Mouse (Mus musculus): ENCODE results near the gene Sh2d2a. TPM values are rescaled to one million over a fixed set of nuclear protein-coding genes. Genes with fewer than 3 reads are reported as not detected.
"Not testable (repeated sequence)": the region's sequence is repeated elsewhere in the genome, so short reads cannot be mapped to it uniquely, and the experiment has no call there.

The Sh2d2a gene
- polyA plus RNA-seq, 1 experiment from 2014 or later: 0.37 TPM

GRCm38 (mm10) chr3:87899776-87900175 lies 53.2 kb downstream of the Sh2d2a start:
- no peaks in the 10 kb centered on the region for H3K27me3 ChIP-seq (ENCODE audit: control insufficient read depth, insufficient read depth, low read depth, low read length)
- no peaks in the 10 kb centered on the region for H3K9me3 ChIP-seq (replicated peaks; ENCODE audit: control insufficient read depth, low read length)
- no peaks in the 10 kb centered on the region for H3K36me3 ChIP-seq (ENCODE audit: control insufficient read depth, insufficient read depth)
- no peak overlapping the region for H3K4me2 ChIP-seq (ENCODE audit: low read depth, low read length)
- ATAC-seq (ENCODE audit: low read depth): no peak
- WGBS (ENCODE audit: insufficient replicate concordance): 86% methylated on average over 3 of the region's 3 CpGs
- H3K4me1 ChIP-seq (ENCODE audit: control insufficient read depth, low read depth, low read length): peaks cover 38% of the 10 kb centered on the region
- no peak overlapping the region for H3K9ac ChIP-seq (ENCODE audit: low read depth, low read length)
- H3K4me3 ChIP-seq (ENCODE audit: low read depth, low read length): no peak overlapping the region
- peak overlapping the region; percentile 26; the same call in 1 of the 2 replicates for H3K27ac ChIP-seq (ENCODE audit: low read length)

DNA sequence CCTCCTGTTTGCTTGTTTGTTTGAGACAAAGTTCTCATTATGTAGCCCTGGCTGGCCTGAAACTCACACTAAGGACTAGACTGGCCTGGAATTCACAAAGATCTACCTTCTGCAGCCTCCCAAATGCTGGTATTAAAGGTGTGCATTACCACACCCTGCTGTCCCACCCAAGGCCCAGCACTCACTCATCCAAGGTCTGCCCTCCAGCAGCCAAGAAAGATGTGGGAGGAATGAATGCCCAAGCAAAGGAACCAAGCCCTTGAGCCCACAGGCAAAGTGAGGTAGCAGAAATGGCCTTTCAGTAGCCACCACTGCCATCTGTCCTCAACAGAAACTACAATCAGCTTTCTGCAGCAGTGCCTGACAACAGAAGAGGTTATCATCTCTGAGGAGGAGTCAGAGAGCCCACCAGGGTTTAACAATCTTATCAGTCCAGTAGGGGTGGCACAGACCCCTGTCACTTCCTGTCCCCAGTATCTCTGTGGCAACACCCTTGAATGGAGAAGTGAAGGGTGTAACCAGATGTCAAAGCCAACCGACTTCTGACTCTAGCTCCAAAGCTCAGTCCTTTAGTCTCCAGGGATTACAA lies 54.6 kb downstream of the Sh2d2a start:
- peak; percentile 74 for ATAC-seq (ENCODE audit: low read depth)
- Histone ChIP-seq H3K36me3 (ENCODE audit: control insufficient read depth, insufficient read depth) (no peaks in the 10 kb centered on the region), H3K9ac (ENCODE audit: low read depth, low read length) (peak overlapping the region; percentile 46), H3K4me1 (ENCODE audit: control insufficient read depth, low read depth, low read length) (peaks cover 46% of the 10 kb centered on the region), H3K27ac (ENCODE audit: low read length) (peak overlapping the region; percentile 91), H3K27me3 (ENCODE audit: control insufficient read depth, insufficient read depth, low read depth, low read length) (no peaks in the 10 kb centered on the region), H3K4me3 (ENCODE audit: low read depth, low read length) (peak overlapping the region; percentile 26), H3K4me2 (ENCODE audit: low read depth, low read length) (peak overlapping the region; percentile 69), H3K9me3 (replicated peaks; ENCODE audit: control insufficient read depth, low read length) (no peaks in the 10 kb centered on the region)
- 0% methylated on average over 1 of the region's 1 CpGs for WGBS (ENCODE audit: insufficient replicate concordance)

DNA sequence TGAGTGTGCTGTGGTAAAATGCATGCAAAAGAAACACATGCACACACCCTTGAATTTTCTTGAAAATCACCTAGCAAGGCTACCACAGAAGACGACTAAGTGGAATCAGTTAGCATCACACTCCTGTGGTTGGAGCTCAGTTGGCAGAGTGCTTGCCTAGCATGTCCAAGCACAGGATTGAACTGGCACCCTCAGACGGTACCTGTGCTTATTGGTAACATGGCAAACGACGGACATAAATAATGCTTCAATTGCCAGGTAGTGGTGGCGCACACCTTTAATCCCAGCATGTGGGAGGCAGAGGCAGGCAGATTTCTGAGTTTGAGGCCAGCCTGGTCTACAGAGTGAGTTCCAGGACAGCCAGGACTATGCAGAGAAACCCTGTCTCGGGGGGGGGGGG lies 55.4 kb downstream of the Sh2d2a start:
- H3K4me3 ChIP-seq (ENCODE audit: low read depth, low read length); H3K36me3 ChIP-seq (ENCODE audit: control insufficient read depth, insufficient read depth); H3K9me3 ChIP-seq (replicated peaks; ENCODE audit: control insufficient read depth, low read length); ATAC-seq (ENCODE audit: low read depth); H3K27me3 ChIP-seq (ENCODE audit: control insufficient read depth, insufficient read depth, low read depth, low read length): not testable (repeated sequence)
- H3K4me2 ChIP-seq (ENCODE audit: low read depth, low read length): peak overlapping the region; percentile 69
- peak overlapping the region; percentile 91 for H3K27ac ChIP-seq (ENCODE audit: low read length)
- H3K9ac ChIP-seq (ENCODE audit: low read depth, low read length): peak overlapping the region; percentile 46; the same call in 1 of the 2 replicates
- 38% methylated on average over 6 of the region's 6 CpGs for WGBS (ENCODE audit: insufficient replicate concordance)
- H3K4me1 ChIP-seq (ENCODE audit: control insufficient read depth, low read depth, low read length): peaks cover 46% of the 10 kb centered on the region

- H3K4me1 ChIP-seq (ENCODE audit: control insufficient read depth, low read depth, low read length): peaks cover 57% of the 10 kb centered on the region
- peak overlapping the region; percentile 25; the same call in 1 of the 2 replicates for H3K27ac ChIP-seq (ENCODE audit: low read length)
- ATAC-seq (ENCODE audit: low read depth): no peak
- no peaks in the 10 kb centered on the region for H3K36me3 ChIP-seq (ENCODE audit: control insufficient read depth, insufficient read depth)
- WGBS (ENCODE audit: insufficient replicate concordance): 57% methylated on average over 5 of the region's 5 CpGs
- H3K9me3 ChIP-seq (replicated peaks; ENCODE audit: control insufficient read depth, low read length): no peaks in the 10 kb centered on the region
- no peak overlapping the region for H3K4me3 ChIP-seq (ENCODE audit: low read depth, low read length)
- no peak overlapping the region for H3K4me2 ChIP-seq (ENCODE audit: low read depth, low read length)
- 0 out of 2 replicates have a peak overlapping the region, but pooled peaks have one; percentile 1 for H3K9ac ChIP-seq (ENCODE audit: low read depth, low read length)
- no peaks in the 10 kb centered on the region for H3K27me3 ChIP-seq (ENCODE audit: control insufficient read depth, insufficient read depth, low read depth, low read length)
Measured at GRCm38 (mm10) chr3:87903821-87904220, 57.3 kb downstream of the Sh2d2a start.

Other genes with a start within 250 kb of the Sh2d2a start
- 3.2 and 3.8 TPM in 2 replicates for gene Arhgef11, start 229.2 kb upstream of the Sh2d2a start, polyA plus RNA-seq (2015; fragmentation: Nextera tagmentation; extraction: Ambion mirVana)
- gene Lrrc71, start 98.1 kb upstream of the Sh2d2a start, polyA plus RNA-seq (2015; fragmentation: Nextera tagmentation; extraction: Ambion mirVana): 0.07 and 0.18 TPM in 2 replicates
- 0.16 and 0.18 TPM in 2 replicates for gene Ntrk1, start 51.6 kb upstream of the Sh2d2a start, polyA plus RNA-seq (2015; fragmentation: Nextera tagmentation; extraction: Ambion mirVana)
- gene Insrr, start 49.8 kb upstream of the Sh2d2a start, polyA plus RNA-seq (2015; fragmentation: Nextera tagmentation; extraction: Ambion mirVana): 0.01 TPM in 1 of 2 replicates, not detected in the other
- gene Pear1, start 22.4 kb upstream of the Sh2d2a start, polyA plus RNA-seq (2015; fragmentation: Nextera tagmentation; extraction: Ambion mirVana): 6.0 and 6.5 TPM in 2 replicates
- 4.1 and 4.7 TPM in 2 replicates for gene Prcc, start 38.9 kb downstream of the Sh2d2a start, polyA plus RNA-seq (2015; fragmentation: Nextera tagmentation; extraction: Ambion mirVana)
- gene Hdgf, start 59.6 kb downstream of the Sh2d2a start, polyA plus RNA-seq (2015; fragmentation: Nextera tagmentation; extraction: Ambion mirVana): 53.6 and 57.1 TPM in 2 replicates
- 35.1 and 35.8 TPM in 2 replicates for gene Mrpl24, start 72.8 kb downstream of the Sh2d2a start, polyA plus RNA-seq (2015; fragmentation: Nextera tagmentation; extraction: Ambion mirVana)
- 17.2 and 17.5 TPM in 2 replicates for gene Isg20l2, start 83.6 kb downstream of the Sh2d2a start, polyA plus RNA-seq (2015; fragmentation: Nextera tagmentation; extraction: Ambion mirVana)
- 5.2 and 5.7 TPM in 2 replicates for gene Rrnad1, start 84.0 kb downstream of the Sh2d2a start, polyA plus RNA-seq (2015; fragmentation: Nextera tagmentation; extraction: Ambion mirVana)
- gene Crabp2, start 101.9 kb downstream of the Sh2d2a start, polyA plus RNA-seq (2015; fragmentation: Nextera tagmentation; extraction: Ambion mirVana): 0.09 and 0.25 TPM in 2 replicates
- gene Nes, start 124.3 kb downstream of the Sh2d2a start, polyA plus RNA-seq (2015; fragmentation: Nextera tagmentation; extraction: Ambion mirVana): 1.2 and 1.4 TPM in 2 replicates
- gene Bcan, start 153.5 kb downstream of the Sh2d2a start, polyA plus RNA-seq (2015; fragmentation: Nextera tagmentation; extraction: Ambion mirVana): 0.04 TPM in 1 of 2 replicates, not detected in the other
- not detected in 2 replicates for gene Hapln2, start 180.8 kb downstream of the Sh2d2a start, polyA plus RNA-seq (2015; fragmentation: Nextera tagmentation; extraction: Ambion mirVana)
- 13.2 and 14.1 TPM in 2 replicates for gene Gpatch4, start 196.4 kb downstream of the Sh2d2a start, polyA plus RNA-seq (2015; fragmentation: Nextera tagmentation; extraction: Ambion mirVana)
- 83.2 and 85.0 TPM in 2 replicates for gene Naxe, start 211.7 kb downstream of the Sh2d2a start, polyA plus RNA-seq (2015; fragmentation: Nextera tagmentation; extraction: Ambion mirVana)
- gene Ttc24, start 231.5 kb downstream of the Sh2d2a start, polyA plus RNA-seq (2015; fragmentation: Nextera tagmentation; extraction: Ambion mirVana): not detected in 2 replicates
- gene Iqgap3, start 235.2 kb downstream of the Sh2d2a start, polyA plus RNA-seq (2015; fragmentation: Nextera tagmentation; extraction: Ambion mirVana): 7.3 and 7.6 TPM in 2 replicates

Data from liver, embryonic 16.5 days (tissue).